Mouse (Mus musculus): ENCODE data around the gene Gm8113. TPM values are rescaled to one million over a fixed set of nuclear protein-coding genes. Genes with fewer than 3 reads are reported as not detected.

Gene Gm8113
- polyA plus RNA-seq, 1 experiment from 2014 or later, result 10.5 TPM

Other genes with a start within 250 kb of the Gm8113 start
- not detected in 2 replicates for gene Gm8165, start 248.2 kb upstream of the Gm8113 start, polyA plus RNA-seq (2014; fragmentation: Nextera tagmentation; extraction: Ambion mirVana)
- gene Gm7324, start 227.6 kb upstream of the Gm8113 start, polyA plus RNA-seq (2014; fragmentation: Nextera tagmentation; extraction: Ambion mirVana), result 1.5 and 2.5 TPM in 2 replicates
- not detected in 2 replicates for gene Gm16506, start 197.9 kb upstream of the Gm8113 start, polyA plus RNA-seq (2014; fragmentation: Nextera tagmentation; extraction: Ambion mirVana)
- gene Gm6526, start 177.5 kb upstream of the Gm8113 start, polyA plus RNA-seq (2014; fragmentation: Nextera tagmentation; extraction: Ambion mirVana), result not detected in 2 replicates
- not detected in 2 replicates for gene Gm8180, start 140.6 kb upstream of the Gm8113 start, polyA plus RNA-seq (2014; fragmentation: Nextera tagmentation; extraction: Ambion mirVana)
- not detected in 2 replicates for gene Ear1, start 49.9 kb upstream of the Gm8113 start, polyA plus RNA-seq (2014; fragmentation: Nextera tagmentation; extraction: Ambion mirVana)
- gene Ear10, start 1.8 kb upstream of the Gm8113 start, polyA plus RNA-seq (2014; fragmentation: Nextera tagmentation; extraction: Ambion mirVana), result not detected in 2 replicates
- not detected in 2 replicates for gene Ang5, start 31.7 kb downstream of the Gm8113 start, polyA plus RNA-seq (2014; fragmentation: Nextera tagmentation; extraction: Ambion mirVana)
- not detected in 2 replicates for gene Ang6, start 76.9 kb downstream of the Gm8113 start, polyA plus RNA-seq (2014; fragmentation: Nextera tagmentation; extraction: Ambion mirVana)
- gene Ear2, start 177.3 kb downstream of the Gm8113 start, polyA plus RNA-seq (2014; fragmentation: Nextera tagmentation; extraction: Ambion mirVana), result 0.28 TPM in 1 of 2 replicates, not detected in the other
- gene Gm3327, start 198.5 kb downstream of the Gm8113 start, polyA plus RNA-seq (2014; fragmentation: Nextera tagmentation; extraction: Ambion mirVana), result not detected in 2 replicates

All from limb, embryonic 11.5 days (tissue).